Mouse (Mus musculus) heart, postnatal 0 days (tissue): Measurements from ENCODE around the gene Mapk1. TPM values are rescaled to one million over a fixed set of nuclear protein-coding genes. Genes with fewer than 3 reads are reported as not detected.

ENCODE experiments used
- ATAC-seq: fragments of 200-750 bp; cut with Nextera tagmentation; 2 replicates; pipeline ENCODE4 v1.8.0; 2017; ENCODE audit warnings: low read depth, moderate number of reproducible peaks, moderate library complexity; ENCODE audit not compliant: insufficient read depth
- DNase-seq: peaks from one replicate; pipeline ENCODE4 v3.0.0-alpha.2; 2016; ENCODE audit warnings: low spot score
- H3K27ac ChIP-seq: fragments of 300-500 bp; sonication (generic); 2 replicates; pipeline ENCODE4 v1.5.1; 2014; ENCODE audit warnings: low read depth, mild to moderate bottlenecking
- H3K27me3 ChIP-seq: fragments of 300-500 bp; sonication (generic); 2 replicates; pipeline ENCODE4 v1.6.1; 2014; ENCODE audit warnings: low read length, mixed read lengths; ENCODE audit not compliant: control insufficient read depth, insufficient read depth
- H3K36me3 ChIP-seq: fragments of 300-500 bp; sonication (generic); replicated peaks from 2 replicates; pipeline ENCODE4 v1.6.1; 2014; ENCODE audit warnings: low read length, mixed read lengths; ENCODE audit not compliant: control insufficient read depth, insufficient read depth
- H3K4me1 ChIP-seq: fragments of 300-500 bp; sonication (generic); 2 replicates; pipeline ENCODE4 v1.6.1; 2014; ENCODE audit warnings: antibody characterized with exemption; ENCODE audit not compliant: control insufficient read depth, insufficient read depth
- H3K4me2 ChIP-seq: fragments of 300-500 bp; sonication (generic); 2 replicates; pipeline ENCODE4 v1.6.1; 2014; ENCODE audit warnings: low read depth, mild to moderate bottlenecking, low read length, moderate library complexity
- H3K4me3 ChIP-seq: fragments of 300-500 bp; sonication (generic); 2 replicates; pipeline ENCODE4 v1.5.1; 2014; ENCODE audit warnings: low read depth, low read length
- H3K9ac ChIP-seq: fragments of 300-500 bp; sonication (generic); replicated peaks from 2 replicates; pipeline ENCODE4 v1.6.1; 2014; ENCODE audit warnings: low read depth, low read length, mixed read lengths
- H3K9me3 ChIP-seq: fragments of 300-500 bp; sonication (generic); replicated peaks from 2 replicates; pipeline ENCODE4 v1.6.1; 2016; ENCODE audit warnings: low read length; ENCODE audit not compliant: control insufficient read depth
- CTCF ChIP-seq: IDR thresholded peaks from 2 replicates; pipeline ENCODE4 v1.5.1; 2016; ENCODE audit warnings: antibody characterized with exemption, control low read depth, low read depth
- EP300 ChIP-seq: IDR thresholded peaks from 2 replicates; pipeline ENCODE4 v1.6.1; 2016; ENCODE audit warnings: antibody characterized with exemption, low read depth
- WGBS: fragments of 180-500 bp; shearing (Covaris S2); extraction: QIAGEN DNeasy Blood & Tissue Kit; methylation state at CpG from one replicate; pipeline ENCODE4 v1.1.7; 2014; 5-methylcytosine and 5-hydroxymethylcytosine counted together
- polyA plus RNA-seq: library from polyadenylated mRNA; unstranded; fragments of >200 nt; fragmentation: Nextera tagmentation; extraction: Ambion mirVana; gene quantifications from 2 replicates; pipeline ENCODE4 v1.2.1, GENCODE M21; 2015
- total RNA-seq: library from RNA; depleted of rRNA; stranded (reverse); fragments of >200 nt; gene quantifications from 2 replicates; pipeline ENCODE4 v1.2.3, GENCODE M21; 2014; ENCODE audit warnings: low replicate concordance

The Mapk1 gene
- total and polyA plus RNA-seq, 2 experiments from 2014 or later, result 97.0 to 184 TPM

GRCm38 (mm10) chr16:17001109-17001508 lies 17.9 kb downstream of the Mapk1 start:
- Histone ChIP-seq H3K4me1 (no peaks in the 10 kb centered on the region), H3K36me3 (no peaks in the 10 kb centered on the region), H3K27me3 (no peaks in the 10 kb centered on the region), H3K27ac (no peak overlapping the region), H3K9ac (no peak overlapping the region), H3K4me2 (no peak overlapping the region), H3K4me3 (no peak overlapping the region), H3K9me3 (no peaks in the 10 kb centered on the region)
- TF ChIP-seq CTCF (no peak), EP300 (no peak)
- ATAC-seq, result no peak
- DNase-seq, result no peak
- WGBS, result 85% methylated on average over 3 of the region's 3 CpGs

DNA sequence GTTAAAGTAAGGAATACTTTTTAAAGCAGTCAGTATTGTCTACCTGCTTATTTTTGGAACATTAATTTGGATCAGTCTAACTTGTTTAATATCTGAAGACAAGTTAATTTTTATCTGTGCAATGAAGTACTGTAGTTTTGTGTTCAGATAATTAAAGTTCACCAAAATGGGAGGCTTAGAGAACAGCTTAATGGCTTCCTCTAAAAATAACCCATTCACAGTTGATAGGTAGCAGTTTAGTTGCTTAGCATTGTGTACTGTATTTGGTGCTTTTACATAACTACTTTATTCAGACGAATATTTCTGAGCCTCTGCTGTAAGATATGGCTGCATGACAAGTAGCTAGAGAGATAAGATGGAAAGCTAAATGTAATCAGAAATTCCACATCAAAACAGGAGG lies 23.9 kb downstream of the Mapk1 start:
- no peaks in the 10 kb centered on the region for H3K4me1 ChIP-seq
- no peak overlapping the region for H3K4me3 ChIP-seq
- no peaks in the 10 kb centered on the region for H3K27me3 ChIP-seq
- no peak overlapping the region for H3K4me2 ChIP-seq
- H3K9ac ChIP-seq, result no peak overlapping the region
- no peaks in the 10 kb centered on the region for H3K9me3 ChIP-seq
- WGBS, result 18% methylated on average over 1 of the region's 1 CpGs
- 0 out of 2 replicates have a peak, but pooled peaks cover 6% of the 10 kb centered on the region for H3K36me3 ChIP-seq
- no peak overlapping the region for H3K27ac ChIP-seq
- TF ChIP-seq CTCF (no peak), EP300 (no peak)
- ATAC-seq (no peak), DNase-seq (no peak)

- H3K36me3 ChIP-seq, result 0 out of 2 replicates have a peak, but pooled peaks cover 11% of the 10 kb centered on the region
- H3K27me3 ChIP-seq, result no peaks in the 10 kb centered on the region
- H3K4me2 ChIP-seq, result no peak overlapping the region
- TF ChIP-seq CTCF (no peak), EP300 (no peak)
- no peak overlapping the region for H3K27ac ChIP-seq
- H3K4me3 ChIP-seq, result no peak overlapping the region
- ATAC-seq (no peak), DNase-seq (no peak)
- no peaks in the 10 kb centered on the region for H3K9me3 ChIP-seq
- H3K4me1 ChIP-seq, result no peaks in the 10 kb centered on the region
- 91% methylated on average over 7 of the region's 7 CpGs for WGBS
- no peak overlapping the region for H3K9ac ChIP-seq
Observed at GRCm38 (mm10) chr16:17010036-17010435, 26.9 kb downstream of the Mapk1 start.

- WGBS, result 83% methylated on average over 1 of the region's 1 CpGs
- DNase-seq, result peak; percentile 20
Observed at GRCm38 (mm10) chr16:17012583-17012982, 29.4 kb downstream of the Mapk1 start.

DNA sequence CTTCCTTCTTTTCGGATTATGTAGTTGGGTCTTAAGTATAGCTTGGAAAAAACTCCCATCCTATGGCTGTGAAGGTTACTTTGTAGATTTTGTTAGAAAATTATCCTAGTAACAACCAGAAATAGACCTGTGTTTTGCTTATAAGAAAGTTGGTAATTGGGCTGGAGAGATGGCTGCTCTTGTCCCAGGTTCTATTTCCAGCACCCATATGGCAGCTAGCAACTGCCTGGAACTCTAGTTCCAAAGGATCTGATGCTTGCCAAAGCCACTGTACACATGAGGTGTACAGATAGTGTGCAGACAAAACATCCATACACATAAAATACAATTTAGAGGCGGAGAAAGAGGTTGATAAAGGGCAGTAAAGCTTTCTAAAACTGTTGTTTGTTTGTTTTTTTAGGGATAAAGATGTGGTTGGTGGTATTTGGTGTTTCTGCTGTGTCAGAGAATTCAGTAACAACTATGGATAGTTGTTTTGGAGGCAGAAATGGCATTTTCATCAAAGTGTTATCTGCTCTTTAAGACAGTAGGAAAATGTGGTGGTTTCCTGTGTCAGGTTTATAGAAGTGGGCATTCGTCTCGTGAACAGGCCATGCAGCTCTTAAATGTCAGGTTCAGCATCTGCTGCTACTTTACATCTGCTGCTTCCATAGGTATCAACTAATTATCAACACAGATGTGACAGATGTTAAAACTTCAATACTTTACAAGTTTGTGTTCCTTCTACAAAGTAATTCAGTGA lies 32.1 kb downstream of the Mapk1 start:
- no peak for ATAC-seq
- Histone ChIP-seq H3K4me2 (no peak overlapping the region), H3K27ac (no peak overlapping the region), H3K36me3 (peaks cover 35% of the 10 kb centered on the region), H3K9me3 (no peaks in the 10 kb centered on the region), H3K9ac (no peak overlapping the region), H3K4me3 (no peak overlapping the region), H3K4me1 (peaks cover 4% of the 10 kb centered on the region; the same call in 1 of the 2 replicates), H3K27me3 (no peaks in the 10 kb centered on the region)
- DNase-seq, result no peak
- TF ChIP-seq CTCF, result no peak
- no peak for TF ChIP-seq EP300
- WGBS, result 87% methylated on average over 4 of the region's 4 CpGs

More at GRCm38 (mm10) chr16:17012583-17012982, 29.4 kb downstream of the Mapk1 start:
- no peaks in the 10 kb centered on the region for H3K9me3 ChIP-seq
- no peaks in the 10 kb centered on the region for H3K27me3 ChIP-seq
- H3K36me3 ChIP-seq, result peaks cover 18% of the 10 kb centered on the region; the same call in 1 of the 2 replicates
- no peak for TF ChIP-seq CTCF
- TF ChIP-seq EP300, result no peak
- no peak overlapping the region for H3K9ac ChIP-seq
- H3K4me2 ChIP-seq, result no peak overlapping the region
- H3K4me1 ChIP-seq, result no peaks in the 10 kb centered on the region
- H3K27ac ChIP-seq, result no peak overlapping the region
- no peak for ATAC-seq
- H3K4me3 ChIP-seq, result no peak overlapping the region
